Mouse (Mus musculus) brain, embryonic 14.5 days (tissue): ENCODE data around the gene Tyw3.

Experiments
- CTCF ChIP-seq: fragments of 200-500 bp; IDR thresholded peaks from 2 replicates; pipeline ENCODE4 v1.5.1; 2012; ENCODE audit warnings: inconsistent platforms, mild to moderate bottlenecking, moderate library complexity, borderline replicate concordance; ENCODE audit not compliant: insufficient read depth, insufficient read length; ENCODE audit errors: extremely low read depth
- POLR2A ChIP-seq: fragments of 200-500 bp; IDR thresholded peaks from 2 replicates; pipeline ENCODE4 v1.6.1; 2012; ENCODE audit warnings: mild to moderate bottlenecking, inconsistent platforms, borderline replicate concordance; ENCODE audit not compliant: poor library complexity, insufficient read depth, insufficient read length, severe bottlenecking; ENCODE audit errors: extremely low read depth

DNA sequence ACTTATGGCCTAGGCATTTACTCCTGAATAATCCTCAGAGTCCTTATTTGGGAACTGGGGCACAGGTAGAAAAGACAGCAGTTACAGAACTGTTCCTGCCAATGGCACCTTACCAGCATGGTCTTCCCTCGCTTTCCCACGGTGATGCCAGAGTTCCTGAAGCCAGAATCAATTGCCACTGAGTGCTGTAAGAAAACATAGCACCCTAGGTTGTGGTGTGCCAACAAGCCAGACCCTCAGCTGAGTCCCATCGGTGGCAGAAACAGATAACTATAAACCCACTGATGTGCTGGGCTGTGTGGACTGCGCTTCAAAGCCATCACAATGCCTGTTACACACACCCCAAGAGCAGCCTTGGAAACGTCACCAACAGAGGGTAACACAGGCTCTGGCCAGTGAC is 5.9 kb downstream of the Tyw3 start:
- TF ChIP-seq CTCF = no peak
- no peak for TF ChIP-seq POLR2A
